Mouse (Mus musculus) gastrocnemius, postnatal 14 days (tissue): ENCODE results near the gene Snrpc. TPM values are rescaled to one million over a fixed set of nuclear protein-coding genes. Genes with fewer than 3 reads are reported as not detected.
A peak's percentile ranks its signal among the peaks of the same experiment; 100 is the strongest.

Experiments used
- DNase-seq: peaks from one replicate; pipeline ENCODE4 v3.0.0; 2021; ENCODE audit warnings: mixed read lengths
- intact Hi-C: fragments of 180-260 bp; cut with DNase I; formaldehyde crosslinking; loops from one replicate; pipeline ENCODE4 v1.15.1; 2025; ENCODE audit warnings: low total_unique reads
- total RNA-seq, 2 experiments: library from RNA; stranded (reverse); gene quantifications; 2 replicates each; pipeline ENCODE4 v1.2.3; 2021

Snrpc gene
- total RNA-seq, 2 experiments from 2014 or later = 79.1 to 81.2 TPM

DNA sequence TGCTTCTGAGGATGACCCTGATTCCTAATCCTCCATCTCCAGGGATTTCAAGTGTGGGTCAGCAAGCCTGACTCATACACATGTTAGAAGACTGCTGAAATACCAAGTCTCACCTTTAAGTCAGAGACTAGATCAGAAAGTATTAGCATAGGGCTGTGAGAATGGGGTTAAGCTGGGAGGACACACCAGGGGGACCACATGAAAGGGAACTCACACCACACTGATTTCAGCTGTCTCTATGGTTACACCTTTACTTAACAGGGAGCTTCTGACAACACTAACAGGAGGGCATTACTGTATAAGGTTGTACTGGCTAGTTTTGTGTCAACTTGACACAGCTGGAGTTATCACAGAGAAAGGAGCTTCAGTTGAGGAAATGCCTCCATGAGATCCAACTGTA, 23.3 kb upstream of the Snrpc start:
- intact Hi-C loops = no loop called here
- no peak for DNase-seq

DNA sequence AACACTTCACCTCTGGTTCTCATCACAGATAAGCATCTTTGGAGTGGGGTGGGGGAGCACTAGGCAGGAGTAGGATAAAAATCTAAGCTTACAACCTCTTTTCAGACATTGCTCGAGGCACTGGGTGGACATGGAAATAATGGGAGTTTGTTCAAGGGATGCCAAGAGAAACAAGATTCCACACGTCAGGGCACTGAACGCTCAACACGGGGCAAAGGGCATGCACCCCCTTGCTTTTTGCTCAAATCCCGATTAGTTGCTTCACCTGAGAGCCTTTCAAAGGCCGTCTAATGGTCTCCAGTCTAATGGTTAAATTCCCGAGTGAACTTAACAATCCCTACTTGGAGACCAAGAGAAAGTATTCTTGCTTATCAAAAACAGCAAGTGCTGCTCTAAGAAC, 18.9 kb upstream of the Snrpc start:
- intact Hi-C loops = no loop called here

DNA sequence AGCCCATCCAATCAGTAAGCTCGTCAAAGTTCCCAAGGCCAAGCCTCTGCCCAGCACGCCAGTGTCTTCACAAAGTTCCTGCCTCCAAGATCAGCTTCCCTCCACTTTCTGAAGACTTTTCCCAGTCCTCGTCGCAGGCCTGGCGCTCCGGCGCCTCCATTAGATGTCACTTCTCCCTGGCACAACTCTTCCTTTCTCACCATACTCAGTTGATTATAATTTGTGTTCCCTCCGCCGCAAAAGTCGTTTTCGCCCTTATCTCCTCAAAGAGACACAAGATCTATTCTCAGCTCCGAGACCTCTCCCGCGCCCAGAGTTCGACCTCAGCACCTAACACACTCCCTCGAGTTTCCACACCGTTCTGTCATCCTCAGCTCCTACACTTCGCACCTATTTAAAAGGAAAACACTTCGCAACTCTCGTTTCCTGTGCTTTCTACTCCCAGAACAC, 18.4 kb upstream of the Snrpc start:
- DNase-seq = no peak
- intact Hi-C loops = no loop called here

More for the DNA sequence above, 18.9 kb upstream of the Snrpc start:
- DNase-seq = no peak

DNA sequence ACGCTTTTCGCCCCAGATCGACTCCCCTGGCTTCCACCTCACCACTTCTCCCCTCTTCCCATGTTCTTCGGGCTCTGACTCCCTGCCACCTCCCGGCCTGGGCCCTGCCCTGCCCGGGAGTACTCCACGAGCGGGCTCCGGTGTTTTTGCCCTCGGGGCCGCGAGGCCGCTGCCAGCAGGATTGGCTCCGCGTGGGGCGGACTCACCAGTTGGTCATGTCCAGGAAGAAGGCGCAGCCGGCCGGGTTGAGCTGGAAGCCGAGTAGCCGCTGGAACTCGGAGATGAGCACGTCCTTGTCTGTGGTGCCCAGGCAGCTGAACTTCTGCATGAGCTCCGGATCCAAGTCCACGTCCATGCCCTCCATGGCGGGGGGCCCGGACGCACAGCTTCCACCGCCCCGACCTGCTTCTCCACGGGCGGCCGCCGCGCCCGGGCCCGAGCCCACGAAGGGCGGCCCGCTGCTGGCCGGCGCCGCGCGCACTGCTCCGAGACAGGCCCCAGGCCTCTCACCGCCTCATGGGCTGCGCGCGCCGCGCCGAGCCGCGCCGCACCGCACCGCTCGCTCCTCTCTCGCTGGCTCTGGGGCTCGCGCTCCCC, 17.9 kb upstream of the Snrpc start:
- DNase-seq = peak; percentile 72
- intact Hi-C loops = no loop called here

DNA sequence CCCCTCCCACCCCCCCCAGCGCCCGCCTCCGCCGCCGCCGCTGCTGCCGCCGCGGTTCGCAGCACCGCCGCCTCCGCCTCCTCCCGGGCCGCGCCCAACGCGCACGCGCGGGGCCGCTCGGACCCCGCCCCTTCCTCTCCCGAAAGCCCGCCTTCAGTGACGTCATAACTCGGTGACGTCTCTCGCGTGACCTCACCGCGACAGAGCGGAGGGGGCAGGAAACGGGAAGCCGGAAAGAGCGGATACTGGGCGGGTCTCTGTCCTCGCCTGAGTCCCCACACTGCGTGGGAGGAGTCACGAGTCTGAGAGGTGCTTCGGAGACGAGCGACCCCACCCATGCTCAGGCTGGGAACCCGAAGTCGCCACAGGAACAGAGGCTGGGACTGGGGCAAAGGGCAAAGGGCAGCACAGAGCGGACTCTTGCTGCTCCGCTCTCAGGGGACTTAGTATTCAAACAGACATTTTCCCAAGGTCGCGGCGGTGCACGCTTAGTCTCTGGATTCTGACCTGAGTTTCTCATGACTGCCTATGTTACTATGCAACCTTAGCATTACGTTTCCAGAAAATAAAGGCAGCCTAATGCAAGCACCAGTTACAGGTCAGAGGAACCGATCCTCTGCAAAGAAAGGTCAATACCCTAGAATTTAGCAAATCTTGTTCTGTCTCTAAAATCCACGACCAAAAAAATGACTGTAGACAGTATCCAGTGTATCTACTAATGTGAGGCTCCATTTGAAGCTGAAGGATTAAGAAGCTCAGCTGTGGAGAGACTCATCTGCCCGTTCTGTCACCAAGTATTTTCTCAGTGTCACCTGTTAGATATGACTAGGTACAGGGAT, 17.2 kb upstream of the Snrpc start, which contains the start of gene D17Wsu92e:
Gene D17Wsu92e (minus strand): TSS at position 81 of the 839 bp plus-strand sequence.
- DNase-seq = peak; percentile 98
- intact Hi-C loops = no loop called here

DNA sequence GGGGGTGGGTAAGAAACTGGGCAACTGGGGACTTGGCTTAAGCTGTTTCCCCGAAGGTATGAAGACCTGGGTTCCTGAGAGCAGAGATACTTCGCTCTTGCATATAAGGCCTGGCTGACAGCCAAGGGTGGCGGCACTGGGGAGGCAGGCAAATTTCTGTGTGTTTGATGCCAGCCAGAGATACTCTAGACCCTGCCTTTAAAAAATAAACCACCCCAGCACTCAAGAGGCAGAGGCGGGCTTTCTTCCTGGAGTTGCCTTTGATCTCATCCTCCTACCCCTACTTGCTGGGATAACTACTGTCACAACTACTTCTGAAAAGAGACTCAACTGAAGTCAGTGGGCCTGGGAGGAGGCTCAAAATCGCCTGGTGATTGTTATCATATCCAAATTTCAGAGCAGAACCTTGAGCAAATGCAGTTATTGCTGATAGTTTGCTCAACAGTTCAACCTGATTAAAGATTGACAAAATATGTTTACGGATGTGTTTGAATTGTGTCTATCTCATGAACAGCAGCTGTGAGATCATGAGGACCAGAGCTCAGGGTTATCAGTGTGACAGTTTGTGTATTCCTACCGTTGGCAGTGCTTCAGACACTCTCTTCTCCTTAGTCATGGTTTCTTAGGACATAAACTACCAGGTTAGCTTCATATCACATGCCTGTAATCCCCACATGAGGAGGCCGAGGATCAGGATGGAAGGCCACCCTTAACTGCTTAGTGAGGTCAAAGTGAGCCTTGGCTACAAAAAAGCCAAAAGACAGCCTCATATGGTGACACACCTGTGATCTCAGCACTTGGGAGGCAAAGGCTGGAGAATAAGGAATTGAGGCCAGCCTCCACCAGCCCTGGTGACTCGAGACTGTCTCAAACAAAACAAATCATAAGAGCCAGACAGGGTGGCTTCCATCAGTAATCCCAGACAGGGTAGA, 16.3 kb upstream of the Snrpc start:
- no peak for DNase-seq

DNA sequence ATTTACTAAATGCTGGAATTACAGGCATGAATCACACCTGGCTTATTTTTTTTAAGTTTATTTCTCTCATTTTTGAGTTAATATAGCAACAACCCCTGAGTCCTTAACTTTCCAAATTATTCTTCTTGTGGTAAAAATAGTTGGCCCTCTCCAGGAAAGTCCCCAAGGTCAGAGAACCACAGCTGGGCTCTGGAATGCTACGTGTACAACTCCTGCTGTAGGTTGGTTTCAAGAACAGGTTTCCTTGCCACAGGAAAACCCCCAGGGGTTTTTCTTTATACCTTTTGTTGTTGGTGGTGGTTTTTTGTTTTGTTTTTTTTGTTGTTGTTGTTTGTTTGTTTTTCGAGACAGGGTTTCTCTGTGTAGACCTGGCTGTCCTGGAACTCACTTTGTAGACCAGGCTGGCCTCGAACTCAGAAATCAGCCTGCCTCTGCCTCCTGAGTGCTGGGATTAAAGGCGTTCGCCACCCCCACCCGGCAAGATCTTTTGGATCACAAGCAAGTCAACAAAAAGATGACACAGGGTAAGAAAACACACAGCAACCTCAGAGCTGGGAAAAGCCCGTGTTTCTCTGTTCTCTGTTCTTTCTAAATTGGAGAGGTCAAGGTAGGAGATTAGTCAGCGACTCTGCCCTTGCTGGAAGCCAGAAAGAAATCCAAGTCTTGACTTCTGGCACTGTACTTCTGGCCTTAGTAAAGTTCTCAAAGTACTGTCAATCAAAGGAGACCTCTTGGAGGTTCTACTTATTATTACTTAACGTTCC, 14.6 kb upstream of the Snrpc start:
- intact Hi-C loops = no loop called here
- DNase-seq = no peak

More for the DNA sequence above, 16.3 kb upstream of the Snrpc start:
- intact Hi-C loops = no loop called here

DNA sequence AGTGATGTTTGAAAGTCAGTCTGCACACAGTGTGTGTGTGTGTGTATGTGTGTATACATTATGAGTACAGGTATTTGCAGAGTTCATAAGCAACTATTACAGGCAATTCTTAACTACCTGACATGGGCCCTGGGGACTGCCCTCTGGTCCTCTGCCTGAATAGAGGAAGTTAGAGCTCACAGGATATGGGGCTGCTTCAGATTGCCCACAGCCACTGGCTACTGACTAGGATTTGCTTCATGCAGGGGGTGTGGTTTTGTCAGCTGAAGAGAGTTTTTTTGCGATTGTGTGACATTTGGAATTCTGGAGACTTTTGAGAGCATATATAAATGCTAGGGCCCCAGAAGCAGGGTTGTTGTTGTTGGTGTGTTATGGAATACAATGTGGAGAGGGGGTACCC, 13.0 kb upstream of the Snrpc start:
- DNase-seq = no peak
- intact Hi-C loops = no loop called here

DNA sequence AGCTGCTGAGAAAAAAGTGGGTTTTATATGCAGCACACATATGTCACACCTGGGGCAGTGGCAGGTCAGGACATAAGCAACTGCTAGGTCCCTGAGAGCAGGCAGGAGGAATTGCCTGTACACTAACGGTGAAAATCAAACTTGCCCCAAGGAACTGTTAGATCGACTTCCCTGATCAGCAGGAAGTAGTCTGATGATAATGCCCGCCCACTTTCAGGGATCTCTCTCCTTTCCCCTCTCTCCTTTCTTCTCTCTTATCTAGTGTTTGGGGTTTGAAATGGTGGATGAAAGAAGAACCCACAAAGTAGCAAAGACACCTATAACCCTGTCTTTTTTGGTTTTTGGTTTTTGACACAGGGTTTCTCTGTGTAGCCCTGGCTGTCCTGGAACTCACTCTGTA, 12.4 kb upstream of the Snrpc start:
- intact Hi-C loops = no loop called here
- DNase-seq = no peak

DNA sequence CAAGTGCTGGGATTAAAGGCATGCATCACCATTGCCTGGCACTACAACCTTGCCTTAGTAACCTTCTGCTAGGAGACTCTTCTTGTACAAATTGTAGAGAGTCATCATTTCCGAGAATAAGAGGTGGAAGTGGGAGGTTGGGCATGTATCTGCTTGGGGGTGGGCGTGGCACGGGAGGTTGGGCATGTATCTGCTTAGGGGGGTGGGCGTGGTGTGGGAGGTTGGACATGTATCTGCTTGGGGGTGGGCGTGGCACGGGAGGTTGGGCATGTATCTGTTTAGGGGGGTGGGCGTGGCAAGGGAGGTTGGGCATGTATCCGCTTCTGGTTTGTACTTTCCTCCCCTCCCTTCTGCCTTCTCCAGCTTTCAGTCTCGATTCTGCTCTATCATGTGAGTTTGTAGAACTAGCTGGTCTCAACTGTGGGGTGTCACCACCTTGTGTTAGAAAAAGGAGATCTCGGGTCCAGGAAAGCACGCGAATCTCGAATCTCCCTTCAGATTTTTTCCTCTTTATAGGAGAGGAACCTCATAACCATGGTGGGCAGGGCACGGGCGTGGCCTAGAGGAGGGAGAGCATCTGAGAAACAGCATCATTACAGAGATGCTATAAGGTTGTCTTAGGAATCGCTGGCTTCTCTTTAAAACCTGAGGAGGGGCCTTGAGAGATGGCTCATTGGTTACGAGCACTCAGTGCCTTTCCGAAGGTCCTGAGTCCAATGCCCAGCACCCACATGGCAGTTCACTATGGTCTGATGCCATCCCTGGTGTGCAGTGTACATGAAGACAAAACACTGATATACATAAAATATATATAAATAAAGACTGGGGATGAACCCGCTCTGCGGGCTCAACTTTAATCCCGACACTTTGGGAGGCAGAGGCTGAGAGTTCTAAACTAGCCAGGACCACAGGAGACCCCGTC, 11.7 kb upstream of the Snrpc start:
- DNase-seq = peak; percentile 69
- intact Hi-C loops = no loop called here

DNA sequence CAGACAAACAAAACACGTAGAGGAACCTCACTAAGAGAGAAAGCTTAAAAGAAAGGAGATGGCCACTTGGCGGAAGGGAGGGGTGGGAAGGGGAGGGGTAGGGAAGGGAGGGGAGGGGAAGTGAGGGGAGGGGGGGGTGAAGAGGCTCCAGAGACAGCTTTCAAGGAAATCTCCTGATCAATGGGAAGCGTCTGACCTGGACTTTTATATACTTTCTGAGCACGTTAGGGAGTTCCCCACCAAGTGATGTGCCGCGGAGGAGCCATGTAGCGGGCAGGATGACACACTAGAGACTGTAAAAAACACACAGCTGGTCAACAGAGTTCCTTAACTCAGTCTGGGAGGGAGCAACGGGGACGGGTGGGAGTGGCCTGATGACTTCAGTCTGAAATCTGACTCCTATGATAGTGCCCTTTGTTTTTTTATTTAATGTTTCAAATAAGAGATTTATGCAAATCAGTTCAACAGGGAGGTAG, 11.0 kb upstream of the Snrpc start:
- intact Hi-C loops = no loop called here
- DNase-seq = peak; percentile 44

DNA sequence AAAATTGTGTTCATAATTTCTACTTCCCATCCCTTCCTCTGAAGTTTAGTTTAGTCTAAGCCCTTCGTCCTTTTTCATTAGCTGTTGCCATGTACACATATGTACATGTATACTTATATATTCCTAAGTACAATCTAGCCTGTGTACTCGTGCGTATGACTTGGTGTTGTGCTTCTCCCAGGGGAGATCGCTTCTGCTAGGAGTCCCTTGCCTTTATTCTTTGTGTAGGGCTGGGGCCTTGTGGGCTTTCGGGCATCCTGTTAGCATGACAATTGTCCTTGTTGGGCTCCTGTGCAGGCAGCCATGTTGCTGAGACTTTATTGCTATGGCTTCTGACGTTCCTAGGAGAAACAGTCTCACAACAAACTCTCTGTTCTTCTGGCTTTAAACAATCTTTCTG, 10.4 kb upstream of the Snrpc start:
- DNase-seq = no peak
- intact Hi-C loops = no loop called here

DNA sequence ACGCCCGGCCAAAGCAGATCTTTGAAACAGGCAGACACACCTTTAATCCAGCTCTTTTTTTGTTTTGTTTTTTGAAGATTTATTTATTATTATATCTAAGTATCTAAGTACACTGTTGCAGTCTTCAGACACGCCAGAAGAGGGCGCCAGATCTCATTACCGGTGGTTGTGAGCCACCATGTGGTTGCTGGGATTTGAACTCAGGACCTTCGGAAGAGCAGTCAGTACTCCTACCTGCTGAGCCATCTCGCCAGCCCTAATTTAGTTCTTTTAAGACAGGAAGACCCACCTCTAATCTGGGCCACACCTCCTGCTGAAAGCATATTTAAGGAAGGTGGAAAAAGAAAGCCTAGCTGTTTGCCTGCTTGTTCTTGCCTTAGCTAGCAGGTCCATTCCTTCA, 7.5 kb upstream of the Snrpc start:
- DNase-seq = no peak
- intact Hi-C loops = no loop called here

DNA sequence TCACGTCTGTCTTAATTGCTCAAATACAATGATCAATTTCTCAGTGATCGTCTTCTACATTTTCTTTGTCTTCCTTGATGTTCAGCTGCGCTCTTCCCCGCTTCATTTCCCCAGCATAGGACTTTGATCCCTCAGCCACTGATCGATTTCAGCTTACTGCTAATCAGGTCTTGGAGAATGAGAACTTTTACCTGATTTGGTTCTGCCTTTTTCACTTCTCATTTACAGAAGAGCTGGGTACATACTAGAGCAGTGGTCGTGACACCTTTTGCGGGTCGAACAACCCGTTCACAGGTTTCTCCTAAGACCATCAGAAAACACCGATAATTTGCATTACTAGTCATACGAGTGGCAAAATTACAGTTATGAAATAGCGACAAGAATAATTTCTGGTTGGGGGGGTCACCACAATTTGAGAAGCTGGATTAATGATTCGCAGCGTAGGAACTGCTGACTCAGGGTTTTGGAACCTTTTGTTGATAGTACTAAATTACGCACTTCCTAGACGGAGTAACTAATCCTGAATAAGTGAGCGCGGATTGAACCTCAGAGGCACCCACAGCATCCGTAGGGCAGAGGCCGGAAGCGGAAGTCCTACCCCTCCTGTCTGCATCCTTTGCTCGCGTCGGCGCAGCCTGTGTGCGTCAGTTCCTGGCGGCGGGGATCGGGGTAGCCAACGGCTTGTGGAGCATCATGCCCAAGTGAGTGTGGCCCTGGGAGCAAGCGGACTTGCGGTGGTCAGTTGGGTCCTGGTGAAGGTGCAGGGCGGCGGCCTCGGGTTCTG, 1.7 kb downstream of the Snrpc start:
- intact Hi-C loops = no loop called here
- DNase-seq = peak; percentile 96

DNA sequence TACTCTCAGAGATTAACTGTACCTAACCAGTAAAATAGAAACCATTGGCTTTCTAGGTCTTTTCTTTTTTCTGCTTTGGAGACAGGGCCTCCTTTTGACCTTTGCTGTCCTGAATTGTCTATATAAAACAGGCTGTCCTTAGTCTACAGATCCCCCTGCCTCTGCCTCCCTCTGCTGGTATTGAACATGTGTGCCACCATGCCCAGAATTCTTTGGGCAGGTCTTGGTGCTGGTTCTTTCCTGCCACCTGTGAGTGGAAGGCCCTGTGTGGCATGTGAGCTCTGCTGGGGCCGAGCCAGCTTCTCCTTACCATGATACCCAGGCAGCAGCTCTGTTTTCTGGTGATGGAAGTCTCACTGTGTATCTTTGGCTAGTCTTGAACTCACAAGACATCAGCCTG, 10.4 kb downstream of the Snrpc start:
- intact Hi-C loops = no loop called here
- no peak for DNase-seq

DNA sequence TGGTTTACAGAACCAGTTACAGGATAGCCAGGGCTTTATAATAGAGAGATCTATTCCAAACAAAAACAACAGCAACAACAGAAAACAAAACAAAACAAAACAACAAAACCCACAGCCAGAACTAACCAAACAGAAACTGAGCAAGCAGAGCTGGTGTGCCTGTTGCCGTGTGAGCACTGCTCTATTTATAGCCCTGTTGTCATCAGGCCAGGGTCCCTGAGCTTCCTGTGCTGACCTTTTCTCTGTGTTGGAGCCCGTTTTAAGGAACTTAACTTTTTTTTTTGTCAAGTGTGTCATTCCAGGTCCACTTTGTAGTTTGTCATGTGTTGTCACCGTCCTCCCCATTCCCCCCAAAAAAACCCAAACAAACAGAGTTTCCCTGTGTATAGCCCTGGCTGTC, 13.1 kb downstream of the Snrpc start:
- intact Hi-C loops = no loop called here
- DNase-seq = no peak

DNA sequence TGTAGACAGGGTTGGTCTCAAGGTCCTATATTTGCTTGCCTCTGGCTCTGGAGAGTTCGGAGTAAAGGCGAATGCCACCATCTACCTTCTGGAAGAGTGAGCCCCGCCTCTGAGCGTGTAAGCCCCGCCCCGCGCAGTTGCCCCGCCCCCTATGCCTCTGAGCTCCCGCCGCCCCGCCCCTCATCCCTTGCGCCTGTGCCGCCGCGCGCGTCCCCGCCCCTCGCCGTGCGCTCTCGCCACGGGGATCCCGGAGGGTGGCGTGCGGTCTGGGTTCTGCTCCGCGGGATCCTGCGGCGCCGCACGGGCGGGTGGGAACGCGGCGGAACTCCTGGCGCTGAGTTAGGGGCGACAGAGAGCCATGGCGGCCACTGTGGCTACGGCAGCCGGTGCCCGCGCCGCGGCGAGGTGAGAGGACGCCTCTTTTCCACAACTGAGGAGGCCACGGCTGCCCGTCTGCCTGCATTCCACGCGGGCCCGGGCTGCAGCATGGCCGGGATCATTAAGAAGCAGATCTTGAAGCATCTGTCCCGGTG, 18.4 kb downstream of the Snrpc start, which contains the start of gene Uhrf1bp1:
Gene Uhrf1bp1 (plus strand): TSS at position 177 of the 533 bp plus-strand sequence.
- DNase-seq = peak; percentile 86
- intact Hi-C loops = no loop called here
